Mouse (Mus musculus): ENCODE results near the gene Zfp709.

GRCm38 (mm10) chr8:71922567-71923401 lies 41.0 kb downstream of the Zfp709 start:
- TF ChIP-seq CTCF (IDR thresholded peaks at IDR 0.05; ENCODE audit: borderline replicate concordance, insufficient read depth, low read length) = no peak
- peak; percentile 86 for TF ChIP-seq POLR2A (IDR thresholded peaks at IDR 0.05; ENCODE audit: low read depth, low read length)

Data from embryonic fibroblast, embryonic 13.5 days (primary cell).